Mouse (Mus musculus) CH12F3 (cell line): ENCODE results near the gene Nfe2.

Experiments
- in situ Hi-C: fragments of 300-500 bp; cut with MboI; formaldehyde crosslinking; loops from 2 replicates; pipeline ENCODE4 v1.14.3; 2020; ENCODE audit warnings: low sequenced_read_pairs

Nfe2 gene

DNA sequence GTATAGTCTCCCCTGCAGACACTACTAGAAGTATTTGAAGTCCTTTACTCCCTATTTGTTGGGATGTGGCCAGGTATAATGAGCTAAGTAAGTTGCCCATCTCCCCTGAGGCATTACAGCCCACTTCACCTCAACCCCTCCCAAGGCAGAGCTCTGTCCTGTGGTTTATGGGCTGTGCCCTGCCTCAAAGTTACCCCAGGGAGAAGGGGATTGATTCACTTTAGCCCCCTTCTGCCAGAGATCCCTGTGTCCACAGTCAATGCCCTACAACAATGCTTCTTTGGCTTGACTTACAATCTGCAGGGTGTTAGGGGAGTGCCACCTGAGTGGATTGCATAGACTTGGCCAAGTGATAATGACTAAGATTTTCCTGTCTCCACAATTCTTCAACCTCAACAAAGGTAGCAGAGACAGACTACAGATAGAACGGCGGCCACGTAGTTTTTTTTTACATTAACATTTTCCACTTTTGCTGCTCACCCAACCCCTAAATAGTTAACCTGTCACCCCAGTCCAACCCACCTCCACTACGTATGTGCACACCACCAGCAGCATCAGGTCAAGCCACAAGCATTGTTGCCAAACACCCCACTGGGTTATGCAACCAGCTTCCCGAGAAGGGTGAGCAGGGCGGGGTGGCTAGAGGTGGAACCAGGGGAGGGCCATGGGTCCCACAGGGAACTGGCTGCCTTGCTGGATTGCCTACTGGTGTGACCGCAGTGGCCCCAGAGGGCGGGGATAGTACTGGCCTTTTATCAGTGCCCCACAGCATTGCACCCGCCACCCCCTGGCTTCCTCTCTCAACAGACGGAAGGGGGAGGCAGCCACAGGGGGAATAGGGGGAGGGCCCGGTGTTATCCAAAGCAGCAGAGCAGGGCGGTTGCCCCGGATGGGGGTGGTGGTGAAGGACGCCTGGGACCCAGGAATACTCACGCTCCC lies at the start of gene Nfe2:
TSS of gene Nfe2 (minus strand) at position 614 of the 939 bp plus-strand sequence.
- in situ Hi-C loops = no loop called here

DNA sequence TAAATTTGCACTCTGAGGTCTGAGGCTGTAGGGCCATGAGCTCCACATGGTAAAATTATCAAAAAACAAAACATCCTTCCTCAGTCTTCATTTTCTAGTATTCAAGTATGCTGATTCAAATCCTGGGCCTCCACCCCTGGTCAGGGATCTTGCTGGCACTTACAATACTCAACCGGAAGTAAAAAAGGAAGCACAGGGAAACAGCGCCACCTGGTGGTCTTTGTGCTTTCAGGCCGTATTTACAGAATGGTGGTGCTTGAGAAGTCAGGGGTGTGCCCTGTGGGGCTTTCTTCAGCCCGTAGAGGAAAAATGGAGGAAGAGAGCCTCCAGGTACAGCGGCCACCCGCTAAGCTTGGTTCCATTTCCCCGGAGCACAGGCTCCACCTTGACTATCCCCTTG lies 48.9 kb upstream of the Nfe2 start:
- in situ Hi-C loops = loop anchor here (25.0 kb wide), 1 partner anchor 320 kb away; the partner anchor contains the start of genes Hoxc6, Hoxc8 and Hoxc9

DNA sequence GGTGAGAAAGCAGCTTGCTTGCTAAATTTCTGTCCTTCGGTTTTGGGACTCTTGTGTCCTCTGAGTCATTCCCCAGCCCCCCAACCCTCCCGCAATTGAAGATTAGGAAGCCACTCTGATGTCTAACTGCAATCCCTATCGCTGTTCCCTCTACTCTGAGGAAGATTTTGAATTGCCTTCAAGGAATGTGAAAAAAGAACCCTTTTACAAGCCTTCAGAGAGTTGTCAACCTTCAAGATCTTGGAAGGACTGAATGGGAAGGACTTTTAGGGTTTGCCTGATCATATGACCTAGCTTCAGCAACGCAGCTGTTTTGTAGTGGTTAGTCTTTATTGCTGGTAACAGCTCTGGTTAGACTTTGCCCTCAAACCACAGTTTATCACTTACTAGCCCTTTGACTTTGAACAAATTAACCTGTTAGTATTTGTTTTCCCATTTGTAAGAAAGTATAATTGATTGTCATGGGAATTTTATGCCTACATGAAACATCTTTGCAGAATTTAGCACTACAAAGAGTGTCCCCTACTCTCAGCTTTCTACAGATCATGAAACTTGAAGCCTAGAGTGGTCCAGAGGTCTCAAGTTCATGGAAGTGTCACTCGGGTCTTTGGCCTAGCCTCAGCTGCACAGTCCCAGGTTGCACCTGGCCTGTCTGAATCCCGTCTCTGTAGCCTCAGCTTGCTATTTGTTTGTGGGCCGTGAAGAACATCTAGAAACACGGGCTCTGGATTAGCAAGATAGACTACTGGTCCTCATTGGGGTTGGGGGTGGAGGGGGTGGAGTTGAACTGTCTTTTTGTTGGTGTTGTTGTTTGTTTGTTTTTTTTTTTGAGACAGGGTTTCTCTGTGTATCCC lies 47.8 kb upstream of the Nfe2 start:
- in situ Hi-C loops = loop anchor here (25.0 kb wide), 1 partner anchor 319 kb away; the partner anchor contains the start of genes Hoxc6, Hoxc8 and Hoxc9

DNA sequence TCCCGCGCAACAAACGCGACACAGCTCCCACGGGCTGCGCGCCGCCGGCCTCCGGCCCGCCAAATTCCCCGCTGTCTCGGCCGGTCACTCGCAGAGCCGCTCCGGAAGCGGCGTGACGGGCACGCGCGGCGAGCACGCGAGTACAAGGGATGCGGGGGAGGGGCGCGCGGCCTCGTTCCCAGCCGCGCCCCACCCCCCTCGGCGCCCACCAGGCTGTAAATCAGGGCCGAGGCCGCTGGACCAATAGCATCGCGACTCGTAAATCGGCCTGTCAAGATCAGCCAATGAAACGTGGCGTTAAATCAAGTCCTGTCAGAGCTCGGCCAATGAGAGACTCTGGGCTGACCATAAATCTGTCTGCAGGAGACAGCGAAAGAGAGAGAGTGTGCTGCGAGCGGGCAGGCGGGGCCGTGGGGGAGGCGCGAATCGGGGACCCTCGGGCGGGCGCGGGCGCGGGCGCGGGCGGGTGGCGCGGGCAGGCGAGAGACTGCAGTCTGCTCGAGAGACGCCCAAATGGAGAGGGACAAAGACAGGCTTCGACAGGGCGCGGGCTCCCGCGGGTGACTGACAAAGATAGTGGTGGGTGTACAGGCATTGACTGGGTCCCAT lies 47.0 kb upstream of the Nfe2 start:
- in situ Hi-C loops = loop anchor here (25.0 kb wide), 1 partner anchor 318 kb away; the partner anchor contains the start of genes Hoxc6, Hoxc8 and Hoxc9

DNA sequence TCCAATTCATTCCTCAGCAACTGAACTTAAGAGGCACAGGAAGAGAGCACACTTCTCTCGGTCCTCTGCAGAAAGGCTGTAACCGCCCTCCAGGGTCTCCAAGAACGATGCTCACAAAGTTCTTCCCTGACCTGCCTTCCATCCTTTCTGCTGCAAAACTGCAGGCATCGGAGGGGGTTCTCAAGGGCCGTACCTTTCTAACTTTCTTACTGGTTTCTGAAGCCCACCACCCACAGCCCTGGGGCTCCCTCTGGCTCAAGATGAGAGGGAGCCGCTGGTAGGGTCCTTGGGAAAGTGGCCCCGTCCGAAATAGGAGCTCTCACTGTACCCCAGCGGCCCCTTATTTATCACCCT lies 46.4 kb upstream of the Nfe2 start:
- in situ Hi-C loops = loop anchor here (25.0 kb wide), 1 partner anchor 317 kb away; the partner anchor contains the start of genes Hoxc6, Hoxc8 and Hoxc9

DNA sequence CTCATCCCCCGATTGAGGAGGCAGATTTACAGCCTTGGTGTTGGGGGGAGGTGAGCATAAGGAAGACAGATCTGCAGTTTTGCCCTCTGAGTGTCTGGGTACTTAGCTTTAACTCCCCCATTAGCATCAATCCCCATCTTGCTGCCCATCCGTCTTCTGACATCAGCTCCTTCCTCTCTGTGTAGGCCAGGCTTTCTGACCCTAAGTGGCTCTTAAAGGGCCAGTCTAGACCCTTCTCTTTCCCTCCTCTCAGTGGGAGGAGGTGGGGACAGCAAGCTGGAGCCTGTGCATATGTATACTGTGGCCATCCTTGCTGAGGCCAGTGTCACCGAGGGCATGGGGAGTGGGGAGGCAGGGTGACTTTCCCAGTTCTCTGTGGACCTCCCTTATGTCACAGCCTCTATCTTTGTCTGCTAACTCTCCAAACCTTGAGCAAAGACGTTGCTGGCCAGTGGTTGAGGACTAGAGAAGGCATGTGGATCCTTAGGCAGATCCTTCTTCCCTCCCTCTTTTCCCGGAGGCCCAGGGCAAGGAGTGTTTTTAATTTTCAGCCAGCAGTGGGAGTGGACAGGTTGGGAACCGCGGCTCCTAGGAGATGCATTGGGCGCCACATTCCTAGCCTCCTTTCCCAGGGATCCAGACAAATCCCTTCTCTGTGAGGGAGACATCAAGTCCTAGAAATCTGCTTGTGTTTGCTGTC lies 45.9 kb upstream of the Nfe2 start:
- in situ Hi-C loops = loop anchor here (25.0 kb wide), 1 partner anchor 317 kb away; the partner anchor contains the start of genes Hoxc6, Hoxc8 and Hoxc9

- in situ Hi-C loops = loop anchor here (25.0 kb wide), 1 partner anchor 315 kb away; the partner anchor contains the start of genes Hoxc6, Hoxc8 and Hoxc9
Measured at GRCm38 (mm10) chr15:103302341-103303021, 44.3 kb upstream of the Nfe2 start.

GRCm38 (mm10) chr15:103301547-103302340 lies 43.5 kb upstream of the Nfe2 start:
- in situ Hi-C loops = loop anchor here (25.0 kb wide), 1 partner anchor 314 kb away; the partner anchor contains the start of genes Hoxc6, Hoxc8 and Hoxc9

GRCm38 (mm10) chr15:103301046-103301445 lies 42.8 kb upstream of the Nfe2 start:
- in situ Hi-C loops = loop anchor here (25.0 kb wide), 1 partner anchor 314 kb away; the partner anchor contains the start of genes Hoxc6, Hoxc8 and Hoxc9

- in situ Hi-C loops = loop anchor here (25.0 kb wide), 1 partner anchor 313 kb away; the partner anchor contains the start of genes Hoxc6, Hoxc8 and Hoxc9
Measured at GRCm38 (mm10) chr15:103300560-103300959, 42.4 kb upstream of the Nfe2 start.

DNA sequence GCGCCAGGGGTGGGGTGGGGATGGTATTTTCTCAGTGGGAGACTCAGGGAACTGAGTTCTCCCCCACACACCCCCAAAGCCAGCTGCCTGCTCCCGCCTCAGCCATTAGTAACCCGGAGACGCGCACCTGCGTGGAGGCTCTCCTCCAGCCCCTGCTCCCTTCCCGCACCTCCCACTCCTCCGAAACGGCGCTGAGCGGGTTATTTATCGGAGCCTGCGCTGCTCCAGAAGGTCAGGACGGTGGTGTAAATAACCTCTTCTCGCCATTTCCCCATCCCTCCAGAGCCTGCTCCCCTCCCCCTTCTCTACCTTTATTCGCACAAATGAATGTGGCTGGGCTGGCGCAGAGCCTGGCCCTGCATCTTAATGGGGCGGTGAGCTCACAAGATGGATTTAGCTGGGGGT lies 41.9 kb upstream of the Nfe2 start:
- in situ Hi-C loops = loop anchor here (25.0 kb wide), 1 partner anchor 313 kb away; the partner anchor contains the start of genes Hoxc6, Hoxc8 and Hoxc9

DNA sequence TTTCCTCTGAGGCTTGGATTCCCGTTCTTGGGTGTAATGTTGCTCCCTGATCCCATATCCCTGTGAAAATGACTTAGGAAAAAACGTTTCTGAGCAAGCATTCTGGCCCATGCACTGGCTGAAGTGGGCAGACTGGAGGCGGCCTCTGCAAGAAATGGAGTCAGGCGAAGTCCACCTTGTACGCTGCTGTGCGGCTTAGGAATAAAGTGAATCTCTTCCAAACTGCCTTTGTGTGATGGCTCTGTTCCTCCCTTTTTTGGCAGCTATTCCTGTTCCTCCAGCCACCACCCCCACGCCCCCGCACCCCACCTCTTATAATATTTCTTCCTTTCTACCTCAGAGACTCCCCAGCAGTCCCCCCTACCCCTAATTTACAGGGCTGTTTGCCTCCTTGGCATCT lies 41.4 kb upstream of the Nfe2 start:
- in situ Hi-C loops = loop anchor here (25.0 kb wide), 1 partner anchor 312 kb away; the partner anchor contains the start of genes Hoxc6, Hoxc8 and Hoxc9

GRCm38 (mm10) chr15:103298861-103299616 lies 40.8 kb upstream of the Nfe2 start:
- in situ Hi-C loops = no loop called here

DNA sequence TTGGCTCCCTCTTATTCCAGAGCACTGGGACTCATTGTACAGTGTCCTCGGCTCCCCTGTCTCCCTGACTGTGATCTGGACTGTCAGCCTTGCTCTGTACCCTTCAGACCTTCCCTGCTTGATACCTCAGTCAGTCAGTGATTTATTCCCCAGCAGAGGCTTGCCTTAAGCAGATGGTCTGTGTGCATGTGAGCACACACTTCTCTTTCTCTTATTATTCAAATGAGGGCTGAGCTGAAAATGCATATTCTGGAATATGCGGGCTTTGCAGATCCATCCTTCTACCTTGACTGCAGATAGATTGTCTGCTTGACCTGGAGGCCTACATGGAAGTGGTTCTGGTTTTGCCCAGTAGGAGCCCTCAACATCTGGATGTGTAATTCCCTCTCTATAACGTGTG lies 39.8 kb upstream of the Nfe2 start:
- in situ Hi-C loops = no loop called here

DNA sequence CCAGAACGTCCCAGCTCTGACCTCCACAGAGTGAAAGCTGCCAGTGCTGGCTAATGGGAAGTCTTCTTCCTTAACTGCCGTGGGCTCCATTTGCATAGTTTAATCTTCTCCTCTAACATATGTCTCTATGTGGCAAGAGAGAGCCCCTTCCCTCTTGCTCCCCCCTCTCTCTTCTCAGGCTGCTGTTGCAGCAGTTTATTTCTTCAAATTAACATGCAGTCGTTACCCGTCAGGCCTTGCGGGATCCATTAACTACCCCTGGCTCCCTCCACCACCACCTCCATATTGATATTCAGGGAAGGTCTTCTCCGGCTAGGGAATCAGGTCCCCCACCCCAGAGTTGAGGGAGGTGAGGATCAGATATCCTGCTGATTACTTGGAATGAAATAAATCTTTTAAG lies 39.1 kb upstream of the Nfe2 start:
- in situ Hi-C loops = no loop called here

DNA sequence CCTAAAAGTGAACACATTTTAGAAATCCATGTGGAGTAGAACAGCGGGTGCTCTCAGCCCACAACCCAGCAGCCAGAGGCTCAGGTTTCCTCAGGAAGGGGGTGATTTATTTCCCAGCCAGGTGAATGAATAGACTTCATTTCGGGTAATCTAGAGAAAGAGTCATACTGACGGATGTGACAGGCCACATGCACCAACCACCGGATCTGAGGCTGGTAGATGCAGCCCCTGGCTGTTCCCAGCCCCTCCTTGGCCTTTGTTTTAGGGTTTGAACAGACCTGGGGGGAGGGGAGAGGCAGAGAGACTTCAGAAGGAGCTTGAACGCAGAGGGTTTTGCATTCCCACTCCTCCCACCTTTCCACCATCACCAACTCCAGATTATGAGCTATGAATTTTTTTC lies 37.6 kb upstream of the Nfe2 start:
- in situ Hi-C loops = no loop called here

DNA sequence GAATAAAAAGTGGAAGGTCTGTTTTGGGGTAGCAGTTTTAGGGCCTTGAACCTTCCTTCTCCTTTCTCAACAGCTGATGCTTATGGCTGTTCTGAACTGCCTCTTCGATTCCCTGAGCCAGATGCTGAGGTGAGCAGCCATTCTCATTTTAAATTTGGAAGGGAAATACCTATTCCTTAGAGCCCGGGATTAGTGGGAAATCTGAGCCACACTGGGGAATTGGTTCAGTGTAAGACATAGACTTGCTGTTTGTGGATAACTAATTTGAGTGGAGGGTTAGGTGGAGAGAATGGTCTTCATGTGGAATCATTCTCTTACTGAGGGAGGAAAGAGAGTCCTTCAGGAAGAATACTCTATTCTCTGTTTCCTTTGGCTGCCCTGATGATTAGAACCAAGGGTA lies 36.4 kb upstream of the Nfe2 start:
- in situ Hi-C loops = no loop called here

- in situ Hi-C loops = no loop called here
Measured at GRCm38 (mm10) chr15:103293375-103293774, 35.2 kb upstream of the Nfe2 start.
